Mouse (Mus musculus): ENCODE measurements around the gene Gm7544.

DNA sequence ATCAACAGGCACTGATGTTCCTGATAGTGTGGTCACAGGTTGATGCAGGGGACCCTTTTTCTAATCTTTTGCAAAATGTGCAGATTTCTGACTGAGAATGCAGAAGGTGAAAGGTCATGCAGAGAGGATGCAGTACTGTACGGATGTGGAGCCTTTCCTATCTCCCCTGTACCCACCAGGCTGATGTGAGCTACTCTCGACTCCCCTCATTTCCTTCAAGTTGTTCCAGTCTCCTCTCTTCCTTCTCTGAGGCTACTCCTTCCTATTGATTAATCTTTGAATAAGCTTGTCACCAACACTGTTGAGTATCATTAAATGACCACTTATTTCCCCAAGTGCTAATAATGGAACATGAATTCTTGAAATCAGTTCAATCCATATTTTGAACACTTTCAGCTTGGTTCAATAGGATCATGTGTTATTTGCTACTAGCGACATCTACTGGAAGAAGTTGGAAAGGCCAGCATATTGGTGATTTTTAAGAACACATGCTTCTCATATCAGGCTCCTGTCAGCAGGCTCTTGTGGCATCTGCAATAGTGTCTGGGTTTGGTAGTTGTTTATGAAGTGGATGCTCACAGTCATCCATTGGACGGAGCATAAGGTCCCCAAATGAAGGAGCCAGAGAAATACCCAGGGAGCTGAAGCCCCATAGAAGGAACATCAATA, 31.9 kb upstream of the Gm7544 start:
- peak; percentile 89 for TF ChIP-seq CTCF (conservative IDR thresholded peaks at IDR 0.05; ENCODE audit: low read length)
- TF ChIP-seq NANOG (IDR thresholded peaks at IDR 0.05; ENCODE audit: borderline replicate concordance, low read length), result no peak
- no peak for TF ChIP-seq POU5F1 (IDR thresholded peaks at IDR 0.05; ENCODE audit: borderline replicate concordance, low read length)

Measured in E14TG2a.4 (cell line).